ENCODE assay signal across 7 mouse cellular contexts in genomic region chr14:50925111-50925920, GRCm38 (mm10). TPM values are rescaled to one million over a fixed set of nuclear protein-coding genes. Genes with fewer than 3 reads are reported as not detected.
A peak's percentile ranks its signal among the peaks of the same experiment; 100 is the strongest.
DNase-seq lines count a peak whose midpoint lies in the region; ATAC-seq and TF ChIP-seq lines count a peak whose summit lies in the region.

No protein-coding gene starts in this region.

- no peak for TF ChIP-seq POLR2A in thymus, adult 2 months (IDR thresholded peaks at IDR 0.05; ENCODE audit: control insufficient read depth, extremely low read depth, insufficient read depth, low read length, poor library complexity)

- H3K36me3 ChIP-seq in thymus, adult 2 months (ENCODE audit: control insufficient read depth, insufficient read depth, low read length), result peaks cover 10% of the 10 kb centered on the region
- peaks cover 37% of the 10 kb centered on the region for H3K36me3 ChIP-seq in embryonic facial prominence, embryonic 13.5 days
- peaks cover 37% of the 10 kb centered on the region for H3K36me3 ChIP-seq in intestine, embryonic 14.5 days (ENCODE audit: control insufficient read depth, insufficient read depth, low read length)
- peaks cover 25% of the 10 kb centered on the region for H3K36me3 ChIP-seq in midbrain, postnatal 0 days (ENCODE audit: insufficient read depth, low read length)

- H3K9ac ChIP-seq in embryonic facial prominence, embryonic 13.5 days, result peak overlapping the region; percentile 87
- peak overlapping the region; percentile 93 for H3K9ac ChIP-seq in intestine, embryonic 14.5 days (ENCODE audit: low read length)
- H3K9ac ChIP-seq in midbrain, postnatal 0 days (replicated peaks; ENCODE audit: low read length, poor library complexity, severe bottlenecking), result peak overlapping the region; percentile 73

- DNase-seq in thymus, adult 2 months, result no peak
- DNase-seq in thymus, postnatal 0 days (ENCODE audit: low spot score), result no peak
- DNase-seq in intestine, embryonic 14.5 days (ENCODE audit: low spot score), result no peak
- DNase-seq in midbrain, postnatal 0 days (ENCODE audit: low spot score), result no peak
- no peak for DNase-seq in urinary bladder, postnatal 14 days (ENCODE audit: low spot score)
- DNase-seq in ovary, postnatal 10 days (ENCODE audit: low spot score), result no peak

- no peak for TF ChIP-seq CTCF in thymus, adult 2 months (IDR thresholded peaks at IDR 0.05; ENCODE audit: borderline replicate concordance, control insufficient read depth, extremely low read depth, insufficient read depth, low read length, poor library complexity)
- TF ChIP-seq CTCF in midbrain, postnatal 0 days (IDR thresholded peaks at IDR 0.05), result no peak

- H3K9me3 ChIP-seq in embryonic facial prominence, embryonic 13.5 days, result no peaks in the 10 kb centered on the region
- no peaks in the 10 kb centered on the region for H3K9me3 ChIP-seq in intestine, embryonic 14.5 days (ENCODE audit: control insufficient read depth, low read length)
- no peaks in the 10 kb centered on the region for H3K9me3 ChIP-seq in midbrain, postnatal 0 days (ENCODE audit: low read length)

- no peaks in the 10 kb centered on the region for H3K27me3 ChIP-seq in thymus, adult 2 months (ENCODE audit: control insufficient read depth, insufficient read depth, low read length)
- no peaks in the 10 kb centered on the region for H3K27me3 ChIP-seq in embryonic facial prominence, embryonic 13.5 days
- no peaks in the 10 kb centered on the region for H3K27me3 ChIP-seq in intestine, embryonic 14.5 days (replicated peaks; ENCODE audit: control insufficient read depth, insufficient read depth, low read length)
- no peaks in the 10 kb centered on the region for H3K27me3 ChIP-seq in midbrain, postnatal 0 days (ENCODE audit: insufficient read depth, low read length)

- 2% methylated on average over 38 of the region's 38 CpGs for WGBS in thymus, adult 2 months
- under 1% methylated on average over 38 of the region's 38 CpGs for WGBS in embryonic facial prominence, embryonic 13.5 days
- WGBS in intestine, embryonic 14.5 days, result under 1% methylated on average over 38 of the region's 38 CpGs
- 2% methylated on average over 38 of the region's 38 CpGs for WGBS in midbrain, postnatal 0 days

- ATAC-seq in embryonic facial prominence, embryonic 13.5 days (ENCODE audit: insufficient number of reproducible peaks, insufficient read depth, low FRiP score, low TSS enrichment, low read depth), result no peak
- peak; percentile 16; the same call in 1 of the 2 replicates for ATAC-seq in intestine, embryonic 14.5 days (replicated peaks; ENCODE audit: low FRiP score, low TSS enrichment, low read depth)
- ATAC-seq in midbrain, postnatal 0 days (ENCODE audit: low FRiP score), result peak; percentile 0; the same call in 1 of the 2 replicates

- H3K27ac ChIP-seq in thymus, adult 2 months (ENCODE audit: control insufficient read depth, insufficient read depth, low read length), result peak overlapping the region; percentile 11; the same call in 1 of the 2 replicates
- H3K27ac ChIP-seq in embryonic facial prominence, embryonic 13.5 days, result peak overlapping the region; percentile 95
- H3K27ac ChIP-seq in intestine, embryonic 14.5 days (ENCODE audit: low read depth), result peak overlapping the region; percentile 96
- peak overlapping the region; percentile 87 for H3K27ac ChIP-seq in midbrain, postnatal 0 days (ENCODE audit: low read depth, low read length)

- peaks cover 8% of the 10 kb centered on the region for H3K4me1 ChIP-seq in thymus, adult 2 months (replicated peaks; ENCODE audit: control insufficient read depth, insufficient read depth, low read length)
- H3K4me1 ChIP-seq in embryonic facial prominence, embryonic 13.5 days, result peaks cover 31% of the 10 kb centered on the region
- peaks cover 13% of the 10 kb centered on the region for H3K4me1 ChIP-seq in intestine, embryonic 14.5 days (replicated peaks; ENCODE audit: control insufficient read depth, insufficient read depth, low read length)
- H3K4me1 ChIP-seq in midbrain, postnatal 0 days (ENCODE audit: insufficient read depth, low read length), result peaks cover 11% of the 10 kb centered on the region; the same call in 1 of the 2 replicates

- peak overlapping the region; percentile 79 for H3K4me2 ChIP-seq in embryonic facial prominence, embryonic 13.5 days
- peak overlapping the region; percentile 91 for H3K4me2 ChIP-seq in intestine, embryonic 14.5 days (ENCODE audit: low read length)
- H3K4me2 ChIP-seq in midbrain, postnatal 0 days (ENCODE audit: low read depth, low read length, poor library complexity, severe bottlenecking), result peak overlapping the region; percentile 73

- peak overlapping the region; percentile 93 for H3K4me3 ChIP-seq in thymus, adult 2 months (ENCODE audit: control insufficient read depth, insufficient read depth, low read length)
- H3K4me3 ChIP-seq in embryonic facial prominence, embryonic 13.5 days, result peak overlapping the region; percentile 73
- peak overlapping the region; percentile 94 for H3K4me3 ChIP-seq in intestine, embryonic 14.5 days (ENCODE audit: low read depth, low read length)
- H3K4me3 ChIP-seq in midbrain, postnatal 0 days (ENCODE audit: low read depth, low read length), result peak overlapping the region; percentile 84

RNA-seq across cellular contexts. Expression of gene Apex1, which starts 0.5 kb away (rescaled TPM):
- polyA plus RNA-seq in thymus, adult 2 months (2012; rRNA removed), result 44.5 and 54.1 TPM in 2 replicates
- 165 and 184 TPM in 2 replicates for polyA plus RNA-seq in thymus, postnatal 0 days (2015; fragmentation: Nextera tagmentation; extraction: Ambion mirVana)
- polyA plus RNA-seq in embryonic facial prominence, embryonic 13.5 days (2015; fragmentation: Nextera tagmentation; extraction: Ambion mirVana), result 263 and 305 TPM in 2 replicates
- polyA plus RNA-seq in intestine, embryonic 14.5 days (2014; fragmentation: Nextera tagmentation; extraction: Ambion mirVana), result 291 and 302 TPM in 2 replicates
- total RNA-seq in midbrain, postnatal 0 days (2014; rRNA removed), result 79.9 and 84.1 TPM in 2 replicates
- polyA plus RNA-seq in midbrain, postnatal 0 days (2015; fragmentation: Nextera tagmentation; extraction: Ambion mirVana), result 150 and 162 TPM in 2 replicates

RNA-seq across cellular contexts. Expression of gene Osgep, which starts 0.6 kb away (rescaled TPM):
- 131 and 143 TPM in 2 replicates for polyA plus RNA-seq in thymus, adult 2 months (2012; rRNA removed)
- polyA plus RNA-seq in thymus, postnatal 0 days (2015; fragmentation: Nextera tagmentation; extraction: Ambion mirVana), result 111 and 123 TPM in 2 replicates
- 182 and 189 TPM in 2 replicates for polyA plus RNA-seq in embryonic facial prominence, embryonic 13.5 days (2015; fragmentation: Nextera tagmentation; extraction: Ambion mirVana)
- polyA plus RNA-seq in intestine, embryonic 14.5 days (2014; fragmentation: Nextera tagmentation; extraction: Ambion mirVana), result 140 and 169 TPM in 2 replicates
- total RNA-seq in midbrain, postnatal 0 days (2014; rRNA removed), result 43.7 and 83.3 TPM in 2 replicates
- 64.9 and 70.4 TPM in 2 replicates for polyA plus RNA-seq in midbrain, postnatal 0 days (2015; fragmentation: Nextera tagmentation; extraction: Ambion mirVana)

RNA-seq across cellular contexts. Expression of gene Pip4p1, which starts 5.3 kb away (rescaled TPM):
- polyA plus RNA-seq in thymus, adult 2 months (2012; rRNA removed), result 90.8 and 93.2 TPM in 2 replicates
- 42.3 and 45.5 TPM in 2 replicates for polyA plus RNA-seq in thymus, postnatal 0 days (2015; fragmentation: Nextera tagmentation; extraction: Ambion mirVana)
- polyA plus RNA-seq in embryonic facial prominence, embryonic 13.5 days (2015; fragmentation: Nextera tagmentation; extraction: Ambion mirVana), result 55.6 and 56.9 TPM in 2 replicates
- polyA plus RNA-seq in intestine, embryonic 14.5 days (2014; fragmentation: Nextera tagmentation; extraction: Ambion mirVana), result 55.8 and 56.9 TPM in 2 replicates
- total RNA-seq in midbrain, postnatal 0 days (2014; rRNA removed), result 65.4 and 105 TPM in 2 replicates
- polyA plus RNA-seq in midbrain, postnatal 0 days (2015; fragmentation: Nextera tagmentation; extraction: Ambion mirVana), result 98.4 and 99.4 TPM in 2 replicates

RNA-seq across cellular contexts. Expression of gene Pnp, which starts 5.6 kb away (rescaled TPM):
- 29.1 and 33.6 TPM in 2 replicates for polyA plus RNA-seq in thymus, adult 2 months (2012; rRNA removed)
- polyA plus RNA-seq in thymus, postnatal 0 days (2015; fragmentation: Nextera tagmentation; extraction: Ambion mirVana), result 54.2 and 60.6 TPM in 2 replicates
- polyA plus RNA-seq in embryonic facial prominence, embryonic 13.5 days (2015; fragmentation: Nextera tagmentation; extraction: Ambion mirVana), result 49.3 and 49.7 TPM in 2 replicates
- polyA plus RNA-seq in intestine, embryonic 14.5 days (2014; fragmentation: Nextera tagmentation; extraction: Ambion mirVana), result 75.2 TPM in 2 replicates
- total RNA-seq in midbrain, postnatal 0 days (2014; rRNA removed), result 18.8 and 35.9 TPM in 2 replicates
- 12.5 and 14.4 TPM in 2 replicates for polyA plus RNA-seq in midbrain, postnatal 0 days (2015; fragmentation: Nextera tagmentation; extraction: Ambion mirVana)

RNA-seq across cellular contexts. Expression of gene Gm49342, which starts 19.0 kb away (rescaled TPM):
- polyA plus RNA-seq in thymus, adult 2 months (2012; rRNA removed), result 20.1 and 27.8 TPM in 2 replicates
- not detected in 2 replicates for polyA plus RNA-seq in thymus, postnatal 0 days (2015; fragmentation: Nextera tagmentation; extraction: Ambion mirVana)
- 3.1 TPM in 1 of 2 replicates, not detected in the other for polyA plus RNA-seq in embryonic facial prominence, embryonic 13.5 days (2015; fragmentation: Nextera tagmentation; extraction: Ambion mirVana)
- not detected in 2 replicates for polyA plus RNA-seq in intestine, embryonic 14.5 days (2014; fragmentation: Nextera tagmentation; extraction: Ambion mirVana)
- total RNA-seq in midbrain, postnatal 0 days (2014; rRNA removed), result 0.82 and 8.3 TPM in 2 replicates
- polyA plus RNA-seq in midbrain, postnatal 0 days (2015; fragmentation: Nextera tagmentation; extraction: Ambion mirVana), result 0.70 and 0.75 TPM in 2 replicates

Comparison
In these comparisons a context has a peak if more than half of its experiments do, and no peak if none do; other contexts are left out.
1. H3K27ac ChIP-seq: peak in every context shown above with its lines; median percentile 96 in intestine, embryonic 14.5 days; 95 in embryonic facial prominence, embryonic 13.5 days; 87 in midbrain, postnatal 0 days; 11 in thymus, adult 2 months.